Mouse (Mus musculus) midbrain, embryonic 12.5 days (tissue): ENCODE data around the gene Acsl3. TPM values are rescaled to one million over a fixed set of nuclear protein-coding genes. Genes with fewer than 3 reads are reported as not detected.

Experiments
- ATAC-seq: fragments of 200-750 bp; cut with Nextera tagmentation; 2 replicates; pipeline ENCODE4 v1.8.0; 2017; ENCODE audit warnings: low read depth, moderate TSS enrichment, moderate library complexity; ENCODE audit not compliant: low FRiP score
- H3K27ac ChIP-seq: fragments of 300-500 bp; sonication (generic); replicated peaks from 2 replicates; pipeline ENCODE4 v1.5.1; 2016; ENCODE audit warnings: mild to moderate bottlenecking
- H3K27me3 ChIP-seq: fragments of 300-500 bp; sonication (generic); 2 replicates; pipeline ENCODE4 v1.6.1; 2016; ENCODE audit warnings: mild to moderate bottlenecking
- H3K36me3 ChIP-seq: fragments of 300-500 bp; sonication (generic); 2 replicates; pipeline ENCODE4 v1.6.1; 2016
- H3K4me1 ChIP-seq: fragments of 300-500 bp; sonication (generic); 2 replicates; pipeline ENCODE4 v1.6.1; 2016
- H3K4me2 ChIP-seq: fragments of 300-500 bp; sonication (generic); replicated peaks from 2 replicates; pipeline ENCODE4 v1.6.1; 2016; ENCODE audit warnings: mild to moderate bottlenecking, moderate library complexity
- H3K4me3 ChIP-seq: fragments of 300-500 bp; sonication (generic); 2 replicates; pipeline ENCODE4 v1.5.1; 2016; ENCODE audit warnings: mild to moderate bottlenecking
- H3K9ac ChIP-seq: fragments of 300-500 bp; sonication (generic); replicated peaks from 2 replicates; pipeline ENCODE4 v1.6.1; 2016; ENCODE audit warnings: mild to moderate bottlenecking, moderate library complexity
- H3K9me3 ChIP-seq: fragments of 300-500 bp; sonication (generic); 2 replicates; pipeline ENCODE4 v1.6.1; 2016; ENCODE audit warnings: mild to moderate bottlenecking
- WGBS: fragments of 180-500 bp; shearing (Covaris S2); methylation state at CpG from one replicate; pipeline ENCODE4 v1.1.7; 2016; 5-methylcytosine and 5-hydroxymethylcytosine counted together
- polyA plus RNA-seq: library from polyadenylated mRNA; unstranded; fragments of >200 nt; fragmentation: Nextera tagmentation; extraction: Ambion mirVana; gene quantifications from 2 replicates; pipeline ENCODE4 v1.2.1, GENCODE M21; 2016

Gene Acsl3
- polyA plus RNA-seq, 1 experiment from 2014 or later: 92.8 TPM

- H3K9ac ChIP-seq: no peak overlapping the region
- 0 out of 2 replicates have a peak overlapping the region, but pooled peaks have one; percentile 23 for H3K4me2 ChIP-seq
These were observed 67.0 kb downstream of the Acsl3 start for GRCm38 (mm10) chr1:78724458-78725190.

DNA sequence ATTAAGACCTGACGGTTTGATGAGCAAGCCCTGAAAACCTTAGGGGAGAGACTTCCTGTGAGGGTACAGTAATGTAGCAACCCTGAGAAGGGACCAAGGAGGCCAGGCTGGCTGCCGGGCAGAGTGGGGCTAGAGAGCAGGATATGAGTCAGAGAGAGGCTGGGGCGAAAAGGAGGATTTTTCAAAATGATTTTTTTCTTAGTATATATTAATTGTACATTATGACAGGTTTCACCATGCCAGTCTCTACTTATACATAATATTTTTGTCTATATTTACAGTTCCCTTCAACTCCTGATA, 67.5 kb downstream of the Acsl3 start:
- Histone ChIP-seq H3K27me3 (no peaks in the 10 kb centered on the region), H3K27ac (no peak overlapping the region), H3K4me2 (no peak overlapping the region), H3K4me3 (no peak overlapping the region), H3K9me3 (no peaks in the 10 kb centered on the region), H3K4me1 (no peaks in the 10 kb centered on the region), H3K9ac (no peak overlapping the region), H3K36me3 (no peaks in the 10 kb centered on the region)
- 72% methylated on average over 3 of the region's 3 CpGs for WGBS
- ATAC-seq: peak; percentile 47; the same call in 1 of the 2 replicates

More at GRCm38 (mm10) chr1:78724458-78725190, 67.0 kb downstream of the Acsl3 start:
- Histone ChIP-seq H3K36me3 (no peaks in the 10 kb centered on the region), H3K27ac (no peak overlapping the region), H3K4me1 (no peaks in the 10 kb centered on the region), H3K4me3 (no peak overlapping the region), H3K27me3 (no peaks in the 10 kb centered on the region), H3K9me3 (no peaks in the 10 kb centered on the region)
- WGBS: 18% methylated on average over 17 of the region's 17 CpGs
- peak; percentile 83 for ATAC-seq

GRCm38 (mm10) chr1:78725617-78726223, 68.1 kb downstream of the Acsl3 start:
- Histone ChIP-seq H3K4me3 (no peak overlapping the region), H3K36me3 (no peaks in the 10 kb centered on the region), H3K9me3 (no peaks in the 10 kb centered on the region), H3K9ac (no peak overlapping the region), H3K4me2 (no peak overlapping the region), H3K27me3 (no peaks in the 10 kb centered on the region), H3K4me1 (no peaks in the 10 kb centered on the region), H3K27ac (0 out of 2 replicates have a peak overlapping the region, but pooled peaks have one; percentile 10)
- ATAC-seq: no peak
- 71% methylated on average over 6 of the region's 6 CpGs for WGBS

DNA sequence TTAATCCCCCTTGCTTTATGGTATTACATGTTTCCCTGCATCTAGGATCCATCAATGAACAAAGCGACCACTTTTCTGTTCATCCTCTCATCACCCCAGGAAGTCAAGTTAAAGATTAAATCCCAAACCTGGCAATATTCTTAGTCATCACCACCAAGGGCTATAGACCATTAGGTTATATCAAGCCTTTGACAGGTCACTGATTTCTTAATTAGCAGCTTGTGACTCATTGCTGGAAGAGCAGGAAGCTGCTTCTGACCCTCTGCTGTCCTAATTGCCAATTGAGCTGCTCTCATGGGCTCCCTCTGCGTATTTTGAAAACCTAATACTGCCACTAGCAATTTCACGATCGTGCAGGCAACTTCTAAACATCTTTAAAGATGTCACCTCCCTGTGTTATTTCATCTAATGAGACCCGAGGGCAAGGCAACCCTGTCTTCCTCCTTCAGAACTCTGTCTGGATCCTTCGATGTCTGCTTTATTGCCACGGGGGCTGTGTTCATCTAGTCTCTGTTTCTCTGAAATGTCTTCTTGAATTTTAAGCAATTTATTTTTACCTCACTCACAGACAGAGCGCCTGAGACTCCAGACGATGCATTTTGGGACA, 72.6 kb downstream of the Acsl3 start:
- ATAC-seq: no peak
- Histone ChIP-seq H3K27me3 (no peaks in the 10 kb centered on the region), H3K4me3 (no peak overlapping the region), H3K4me1 (no peaks in the 10 kb centered on the region), H3K9me3 (no peaks in the 10 kb centered on the region), H3K36me3 (no peaks in the 10 kb centered on the region), H3K4me2 (no peak overlapping the region), H3K9ac (no peak overlapping the region), H3K27ac (no peak overlapping the region)
- 80% methylated on average over 9 of the region's 9 CpGs for WGBS

GRCm38 (mm10) chr1:78732290-78732689, 74.7 kb downstream of the Acsl3 start:
- H3K4me3 ChIP-seq: no peak overlapping the region
- H3K4me1 ChIP-seq: no peaks in the 10 kb centered on the region
- H3K9me3 ChIP-seq: no peaks in the 10 kb centered on the region
- no peak overlapping the region for H3K27ac ChIP-seq
- WGBS: 88% methylated on average over 9 of the region's 9 CpGs
- no peak overlapping the region for H3K9ac ChIP-seq
- no peaks in the 10 kb centered on the region for H3K36me3 ChIP-seq
- no peaks in the 10 kb centered on the region for H3K27me3 ChIP-seq
- H3K4me2 ChIP-seq: no peak overlapping the region
- ATAC-seq: no peak

GRCm38 (mm10) chr1:78734261-78735000, 76.8 kb downstream of the Acsl3 start:
- no peak for ATAC-seq
- Histone ChIP-seq H3K4me2 (no peak overlapping the region), H3K9me3 (no peaks in the 10 kb centered on the region), H3K9ac (no peak overlapping the region), H3K4me1 (no peaks in the 10 kb centered on the region), H3K27ac (no peak overlapping the region), H3K4me3 (no peak overlapping the region), H3K27me3 (no peaks in the 10 kb centered on the region), H3K36me3 (no peaks in the 10 kb centered on the region)
- 56% methylated on average over 17 of the region's 17 CpGs for WGBS

- Histone ChIP-seq H3K4me3 (no peak overlapping the region), H3K4me2 (no peak overlapping the region), H3K9ac (no peak overlapping the region), H3K4me1 (no peaks in the 10 kb centered on the region), H3K36me3 (no peaks in the 10 kb centered on the region), H3K27ac (no peak overlapping the region), H3K27me3 (no peaks in the 10 kb centered on the region), H3K9me3 (no peaks in the 10 kb centered on the region)
- 80% methylated on average over 5 of the region's 5 CpGs for WGBS
- ATAC-seq: no peak
These were observed 80.0 kb downstream of the Acsl3 start for GRCm38 (mm10) chr1:78737646-78738045.

GRCm38 (mm10) chr1:78740676-78741075, 83.1 kb downstream of the Acsl3 start:
- no peak overlapping the region for H3K9ac ChIP-seq
- H3K4me1 ChIP-seq: no peaks in the 10 kb centered on the region
- 93% methylated on average over 11 of the region's 11 CpGs for WGBS

GRCm38 (mm10) chr1:78742198-78742597, 84.6 kb downstream of the Acsl3 start:
- ATAC-seq: no peak
- Histone ChIP-seq H3K27ac (no peak overlapping the region), H3K9me3 (no peaks in the 10 kb centered on the region), H3K4me1 (no peaks in the 10 kb centered on the region), H3K9ac (no peak overlapping the region), H3K4me2 (no peak overlapping the region), H3K27me3 (no peaks in the 10 kb centered on the region), H3K4me3 (no peak overlapping the region), H3K36me3 (no peaks in the 10 kb centered on the region)
- WGBS: 94% methylated on average over 12 of the region's 12 CpGs

More at GRCm38 (mm10) chr1:78740676-78741075, 83.1 kb downstream of the Acsl3 start:
- Histone ChIP-seq H3K4me3 (no peak overlapping the region), H3K27me3 (no peaks in the 10 kb centered on the region), H3K27ac (no peak overlapping the region), H3K4me2 (no peak overlapping the region), H3K9me3 (no peaks in the 10 kb centered on the region), H3K36me3 (no peaks in the 10 kb centered on the region)
- ATAC-seq: no peak

DNA sequence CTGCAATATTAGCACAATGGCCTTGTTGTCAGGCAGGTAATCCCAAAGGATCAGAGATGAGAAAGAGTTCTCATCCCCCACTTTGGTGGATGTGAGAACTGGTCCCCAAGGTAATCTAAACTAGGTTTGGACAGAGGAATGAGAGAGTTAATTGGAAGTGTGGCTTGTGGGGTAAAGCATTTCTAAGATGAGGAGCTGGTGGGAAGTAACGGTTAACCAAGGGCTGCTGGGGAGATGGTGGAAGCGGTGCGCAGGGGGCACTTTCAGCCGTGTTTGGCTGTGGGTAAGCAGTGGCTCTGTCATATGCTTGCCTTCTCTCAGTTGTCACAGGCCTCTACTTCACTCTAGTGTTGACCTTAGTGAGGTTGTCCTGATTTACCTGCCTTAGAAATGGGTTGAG, 85.7 kb downstream of the Acsl3 start:
- WGBS: 98% methylated on average over 4 of the region's 4 CpGs
- H3K4me3 ChIP-seq: no peak overlapping the region
- no peaks in the 10 kb centered on the region for H3K36me3 ChIP-seq
- no peak overlapping the region for H3K4me2 ChIP-seq
- no peak for ATAC-seq
- H3K27me3 ChIP-seq: no peaks in the 10 kb centered on the region
- no peak overlapping the region for H3K9ac ChIP-seq
- H3K9me3 ChIP-seq: no peaks in the 10 kb centered on the region
- no peak overlapping the region for H3K27ac ChIP-seq
- no peaks in the 10 kb centered on the region for H3K4me1 ChIP-seq

DNA sequence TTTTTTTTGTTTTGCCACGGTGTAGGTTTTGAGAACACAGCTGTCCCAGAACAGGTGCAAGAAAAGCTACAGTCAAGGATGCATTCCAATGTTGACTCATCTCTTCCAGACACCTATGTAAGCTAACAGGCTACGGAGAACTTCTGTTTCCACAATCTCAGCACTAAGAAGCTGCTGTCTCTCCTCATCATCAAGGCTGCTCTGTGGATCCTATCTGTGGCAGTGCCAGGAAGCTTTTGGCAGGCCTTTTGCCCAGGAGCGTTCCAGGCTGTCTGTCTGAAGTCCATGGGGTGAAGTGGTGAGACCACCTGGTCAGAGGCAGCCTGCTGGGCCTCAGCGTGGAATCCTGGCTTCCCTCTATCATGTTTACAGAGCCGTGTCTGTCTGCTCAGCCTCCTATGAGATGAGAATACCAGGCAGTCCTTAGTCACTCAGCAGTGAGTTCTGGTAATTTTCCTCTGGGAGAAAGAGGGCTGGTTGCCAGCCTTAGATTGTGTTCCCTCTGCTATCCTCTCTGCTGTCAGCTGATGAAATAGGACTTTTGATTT, 87.7 kb downstream of the Acsl3 start:
- no peak for ATAC-seq
- no peaks in the 10 kb centered on the region for H3K27me3 ChIP-seq
- H3K4me2 ChIP-seq: no peak overlapping the region
- no peak overlapping the region for H3K4me3 ChIP-seq
- H3K27ac ChIP-seq: no peak overlapping the region
- H3K4me1 ChIP-seq: no peaks in the 10 kb centered on the region
- WGBS: 68% methylated on average over 5 of the region's 5 CpGs
- H3K9ac ChIP-seq: no peak overlapping the region
- H3K36me3 ChIP-seq: no peaks in the 10 kb centered on the region
- H3K9me3 ChIP-seq: no peaks in the 10 kb centered on the region
